Mouse (Mus musculus): ENCODE data around the gene Zmiz1. TPM values are rescaled to one million over a fixed set of nuclear protein-coding genes. Genes with fewer than 3 reads are reported as not detected.

Zmiz1 gene
- total RNA-seq, 1 experiment from 2014 or later = 96.9 TPM

DNA sequence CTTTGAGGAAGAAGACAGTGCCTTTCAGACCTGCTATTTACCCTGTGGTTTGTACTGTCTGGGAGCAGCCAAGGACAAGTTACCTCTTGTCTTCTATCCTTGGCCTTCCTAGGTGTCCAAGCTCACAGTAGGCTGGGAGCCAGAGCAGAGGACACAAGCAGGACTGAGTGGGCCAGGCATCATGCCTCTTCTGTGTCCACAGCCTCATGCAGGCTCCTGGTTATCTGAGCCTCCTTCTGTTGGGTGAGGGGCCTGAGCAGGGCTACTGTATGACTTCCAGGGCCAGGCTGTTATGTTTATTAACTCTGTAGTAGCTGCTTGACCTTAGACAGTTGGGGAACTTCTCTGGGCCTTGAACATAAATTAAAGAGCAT, 75.4 kb downstream of the Zmiz1 start:
- DNase-seq = no peak

DNA sequence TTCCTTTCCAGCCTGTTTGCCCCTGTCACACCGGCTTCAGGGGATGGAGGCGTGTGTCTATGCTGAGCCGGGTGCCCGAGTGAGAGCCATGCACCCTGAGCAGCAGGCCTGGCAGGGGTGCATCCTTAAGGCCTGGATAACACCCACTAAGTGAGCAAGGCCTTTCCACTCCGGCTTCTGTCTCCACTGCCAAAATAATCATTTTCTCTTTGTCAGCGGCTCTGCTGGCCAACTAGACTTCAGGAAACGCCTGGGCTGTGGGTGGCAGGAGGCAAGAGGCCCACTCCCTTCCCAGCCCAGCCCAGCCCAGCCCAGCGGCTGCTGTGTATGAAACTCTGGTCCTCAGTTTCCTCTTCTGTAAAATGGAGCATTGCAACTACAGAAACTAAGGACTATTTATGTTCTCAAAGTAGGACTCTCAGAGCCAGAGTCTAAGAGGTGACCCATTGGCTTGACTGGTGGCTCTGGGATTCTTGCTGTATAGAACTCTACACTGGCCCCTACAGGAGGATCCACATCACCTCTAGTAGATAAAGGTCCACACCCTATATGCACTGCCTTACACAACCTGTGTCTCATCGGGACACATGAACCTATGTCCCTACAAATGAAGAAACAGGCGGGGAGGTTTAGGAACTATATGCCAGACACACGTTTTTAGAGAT, 76.1 kb downstream of the Zmiz1 start:
- no peak for DNase-seq

GRCm38 (mm10) chr14:25535583-25535943, 76.6 kb downstream of the Zmiz1 start:
- DNase-seq = no peak

GRCm38 (mm10) chr14:25536476-25536875, 77.5 kb downstream of the Zmiz1 start:
- DNase-seq = no peak

GRCm38 (mm10) chr14:25537351-25537750, 78.4 kb downstream of the Zmiz1 start:
- no peak for DNase-seq

DNA sequence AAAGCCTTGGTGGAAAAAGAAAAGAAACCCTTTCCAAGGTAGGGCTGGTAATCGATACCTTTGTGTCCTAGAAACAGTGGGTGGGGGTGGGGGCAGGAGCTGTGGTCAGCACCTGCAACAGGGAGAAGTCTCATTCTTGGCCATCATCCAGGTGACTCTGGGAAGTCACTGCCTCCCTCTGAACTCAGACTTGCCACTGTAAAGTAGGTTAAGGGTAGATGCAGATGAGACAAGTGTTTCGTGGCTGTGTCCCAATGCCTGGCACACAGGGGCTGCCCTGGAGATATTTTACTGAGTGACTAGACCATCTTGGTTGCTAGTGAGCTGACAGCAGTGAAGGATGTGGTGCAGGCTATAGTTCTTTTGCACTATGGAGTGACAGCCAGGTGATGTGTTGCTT, 79.5 kb downstream of the Zmiz1 start:
- DNase-seq = no peak

- no peak for DNase-seq
These were observed 80.6 kb downstream of the Zmiz1 start for GRCm38 (mm10) chr14:25539493-25540116.

DNA sequence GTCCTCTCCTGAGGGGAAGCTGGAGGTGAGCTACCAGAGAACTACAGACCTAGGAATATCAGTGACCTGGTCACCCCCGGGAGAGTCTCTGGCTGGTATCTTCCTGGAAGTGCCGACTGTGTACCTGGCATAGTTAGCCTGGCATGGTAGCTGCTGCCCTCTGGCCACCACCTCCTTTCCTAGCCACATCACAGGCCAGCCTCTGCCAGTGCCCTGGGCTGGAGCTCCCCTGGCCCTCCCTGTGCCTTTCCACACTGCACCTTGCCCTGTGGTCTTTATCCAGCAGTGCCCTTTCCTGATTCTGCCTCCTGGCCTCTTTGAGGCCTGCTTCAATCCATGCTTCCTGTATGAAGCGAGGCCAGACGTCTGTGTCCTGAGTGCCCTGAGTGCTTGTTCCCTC, 81.2 kb downstream of the Zmiz1 start:
- no peak for DNase-seq

DNA sequence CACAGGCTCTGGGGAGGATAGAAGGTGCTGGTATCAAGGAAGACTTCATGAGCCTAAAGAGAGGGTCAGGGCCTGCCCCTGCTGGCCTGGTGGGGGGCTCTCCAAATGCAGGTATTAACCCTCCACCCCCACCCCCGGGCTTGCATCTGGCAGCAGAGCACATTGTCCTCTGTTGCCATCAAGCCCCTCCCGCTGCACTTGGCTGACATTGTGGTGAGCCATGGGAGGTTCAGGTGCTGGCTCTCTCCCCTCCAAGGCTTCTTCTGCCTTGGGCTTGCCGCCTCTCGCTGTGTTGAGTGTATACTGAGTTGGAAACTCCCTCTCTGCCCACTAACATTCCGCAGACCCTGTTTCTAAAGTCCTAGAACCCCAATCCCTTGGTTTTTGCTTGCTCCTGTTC, 82.2 kb downstream of the Zmiz1 start:
- DNase-seq = no peak

DNA sequence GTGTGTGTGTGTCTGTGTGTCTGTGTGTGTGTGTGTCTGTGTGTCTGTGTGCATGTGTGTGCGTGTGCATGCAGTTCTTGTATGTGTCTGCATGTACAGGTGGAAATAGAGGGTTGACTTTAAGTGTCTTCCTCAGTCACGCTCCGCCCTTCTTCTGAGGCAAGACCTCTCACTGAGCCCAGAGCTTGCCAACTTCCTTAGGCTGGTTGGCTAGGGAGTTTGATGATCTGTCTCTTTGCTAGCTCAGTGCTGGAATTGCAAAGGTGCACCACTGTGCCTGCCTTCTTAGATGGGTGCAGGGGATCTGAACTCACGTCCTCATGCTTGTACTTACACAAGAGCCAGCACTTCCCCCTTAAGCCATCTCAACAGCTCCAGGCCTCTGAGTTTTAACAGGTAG, 84.1 kb downstream of the Zmiz1 start:
- DNase-seq = no peak

GRCm38 (mm10) chr14:25543927-25544326, 84.9 kb downstream of the Zmiz1 start:
- DNase-seq = no peak

DNA sequence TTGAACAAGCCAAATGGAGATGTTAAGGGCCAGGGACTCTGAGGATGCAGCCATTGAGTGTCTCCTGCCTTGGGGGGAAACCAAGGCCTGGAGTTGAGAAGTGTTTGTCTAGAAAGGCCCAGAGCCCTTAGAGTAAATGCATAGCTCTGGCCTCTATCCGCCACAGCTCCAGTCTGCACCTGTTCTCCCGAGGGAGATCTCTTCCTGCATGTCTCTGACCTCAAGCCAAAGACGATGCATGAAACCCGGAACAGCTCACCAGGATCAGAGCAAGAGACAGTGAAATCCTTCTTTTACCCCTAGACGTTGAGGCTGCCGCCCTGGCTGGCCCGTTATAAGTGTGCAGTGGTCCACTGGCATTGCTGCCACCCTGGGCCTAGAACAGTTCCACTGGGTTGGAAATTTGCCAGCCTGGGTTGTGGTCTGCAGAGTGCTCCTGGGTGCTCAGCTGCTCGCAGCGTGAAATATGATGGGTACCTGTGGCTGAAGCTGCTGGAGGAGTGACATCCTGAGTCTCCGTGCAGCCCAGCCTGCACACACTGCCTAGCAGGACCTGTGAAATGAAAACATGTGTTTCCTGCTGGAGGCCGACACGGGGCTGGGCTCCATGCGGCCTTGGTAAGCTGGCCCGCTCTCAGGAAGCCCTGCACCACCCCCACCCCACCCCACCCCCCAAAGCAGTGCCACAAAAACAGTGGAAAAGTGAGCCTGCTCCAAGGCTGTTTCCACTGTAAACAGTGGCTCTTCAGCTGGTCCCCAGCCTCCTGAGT, 88.1 kb downstream of the Zmiz1 start:
- peak; percentile 74 for DNase-seq

- no peak for DNase-seq
These were observed 88.9 kb downstream of the Zmiz1 start for GRCm38 (mm10) chr14:25547882-25548281.

DNA sequence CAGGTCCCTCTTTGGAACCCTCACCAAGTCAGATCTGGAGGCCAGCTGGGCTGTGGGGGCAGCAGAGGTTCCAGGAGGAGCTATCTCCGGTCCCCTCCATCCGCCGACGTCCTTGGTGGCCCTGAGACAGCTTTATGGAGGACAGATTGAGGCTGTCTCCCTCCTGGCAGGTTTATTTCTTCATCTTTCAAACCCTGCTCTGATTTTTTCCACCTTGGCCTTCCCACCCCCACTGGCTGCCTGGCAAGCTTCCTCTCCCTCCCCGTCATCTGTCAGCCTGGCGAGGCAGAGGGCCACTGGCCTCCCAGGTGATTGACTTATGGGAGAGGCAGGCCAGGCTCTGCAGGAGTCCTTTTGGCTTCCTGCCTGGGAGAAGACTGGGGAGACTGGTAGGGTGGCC, 89.7 kb downstream of the Zmiz1 start:
- peak; percentile 89 for DNase-seq

- no peak for DNase-seq
These were observed 90.1 kb downstream of the Zmiz1 start for GRCm38 (mm10) chr14:25549125-25549524.

DNA sequence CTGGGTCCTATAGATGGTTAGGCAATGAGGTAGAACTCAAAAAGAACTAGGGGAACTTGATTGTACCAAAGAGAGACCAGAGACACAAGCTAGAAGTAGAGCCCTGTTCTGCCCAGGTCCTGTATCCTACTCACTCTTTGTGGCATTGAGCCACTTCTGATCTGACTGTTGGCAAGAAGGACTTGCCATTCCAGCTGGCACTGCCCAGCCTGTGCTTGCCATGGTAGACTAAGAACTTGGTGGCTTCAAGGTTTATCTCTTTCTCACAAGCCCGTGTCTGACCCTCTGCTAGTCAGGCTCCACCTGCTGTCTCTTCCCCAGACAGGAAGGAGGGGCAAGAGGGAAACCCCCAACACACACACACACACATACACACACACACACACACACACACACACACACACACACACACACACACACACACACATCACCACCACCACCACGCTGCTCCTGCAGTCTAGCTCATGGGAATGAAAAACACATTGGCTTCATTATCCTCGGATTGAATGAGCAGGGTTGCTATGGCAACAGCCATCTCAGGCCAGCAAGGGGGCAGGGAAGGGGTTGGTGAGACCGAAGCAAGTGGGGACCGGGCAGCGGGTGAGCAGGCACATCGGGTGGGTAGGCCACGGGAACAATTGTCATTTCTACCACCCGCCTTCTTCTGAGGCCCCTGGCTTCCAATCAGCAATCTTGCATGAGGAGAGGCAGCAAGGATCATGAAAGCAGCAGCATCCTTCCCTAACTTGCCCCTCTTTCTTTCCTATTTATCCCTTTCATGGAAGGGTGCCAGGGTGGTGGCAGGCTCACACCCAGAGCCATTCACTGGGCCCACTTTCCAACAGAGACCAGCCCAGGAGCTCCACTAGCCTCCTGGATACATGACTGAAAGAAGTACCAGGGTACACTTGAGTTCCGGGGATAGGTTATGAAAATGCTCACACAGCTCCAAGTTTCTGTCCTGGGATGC, 91.2 kb downstream of the Zmiz1 start:
- DNase-seq = peak; percentile 61

DNA sequence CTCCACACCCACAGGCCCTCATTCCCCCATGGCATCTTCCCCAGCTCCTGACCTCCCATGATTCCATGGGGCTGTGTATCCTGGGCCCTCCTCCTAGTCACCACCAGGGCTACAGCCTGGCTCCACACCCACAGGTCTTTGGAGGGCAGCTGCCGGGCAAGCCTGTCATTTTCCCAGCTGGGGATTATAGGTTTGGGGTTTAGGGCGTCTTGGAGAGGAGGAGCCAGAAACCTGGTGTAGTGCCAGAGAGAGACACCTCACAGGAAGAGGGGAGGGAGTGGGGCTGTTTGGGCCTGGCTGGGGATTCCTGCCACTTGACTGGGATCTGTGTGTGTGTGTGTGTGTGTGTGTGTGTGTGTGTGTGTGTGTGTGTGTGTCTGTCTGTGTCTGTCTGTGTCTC, 92.7 kb downstream of the Zmiz1 start:
- no peak for DNase-seq

DNA sequence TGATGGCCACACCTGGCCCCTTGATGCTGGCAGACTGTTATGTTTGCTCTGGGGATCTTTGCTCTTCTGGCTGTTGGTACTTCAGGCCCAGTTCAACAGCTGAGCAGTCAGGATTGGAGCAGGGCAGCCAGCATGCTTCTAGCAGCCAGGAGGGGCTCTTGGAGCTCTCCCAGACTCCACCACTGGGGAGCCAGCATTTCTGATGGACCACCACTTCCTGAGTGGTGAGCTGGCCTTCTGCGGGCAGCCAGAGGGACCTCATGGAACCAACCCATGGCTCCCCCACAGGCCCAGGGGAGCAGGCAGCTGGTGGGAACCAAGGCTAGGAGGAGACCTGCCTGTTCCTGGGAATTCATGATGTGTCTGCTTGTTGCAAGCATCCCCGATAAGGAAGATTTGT, 94.4 kb downstream of the Zmiz1 start:
- no peak for DNase-seq

- peak; percentile 63 for DNase-seq
These were observed 95.8 kb downstream of the Zmiz1 start for GRCm38 (mm10) chr14:25554781-25555180.

GRCm38 (mm10) chr14:25555291-25555781, 96.4 kb downstream of the Zmiz1 start:
- peak; percentile 61 for DNase-seq

- DNase-seq = no peak
These were observed 96.9 kb downstream of the Zmiz1 start for GRCm38 (mm10) chr14:25555848-25556247.

DNA sequence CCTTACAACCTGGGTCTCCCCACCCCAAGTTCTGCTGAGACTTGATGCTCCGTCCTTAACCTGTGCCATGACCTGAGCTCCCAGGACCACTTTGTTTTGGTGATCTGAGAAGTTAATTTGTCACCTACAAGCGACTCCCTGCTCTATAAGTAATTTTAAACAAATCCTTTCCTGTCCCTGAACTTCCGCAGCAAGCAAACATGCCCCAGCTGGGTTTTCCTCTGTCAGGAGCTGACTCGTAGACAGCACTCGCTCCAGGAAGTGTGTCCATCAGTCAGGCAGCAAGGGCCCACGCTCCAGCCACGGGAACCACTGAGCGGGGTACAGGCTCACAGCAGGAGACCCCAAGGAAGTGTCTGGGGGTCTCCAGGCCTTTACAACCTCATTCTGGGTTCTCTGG, 98.0 kb downstream of the Zmiz1 start:
- DNase-seq = no peak

Data from adrenal gland, postnatal 14 days (tissue).